Mouse (Mus musculus): ENCODE results near the gene Nipbl.
"Not testable (repeated sequence)": the region's sequence is repeated elsewhere in the genome, so short reads cannot be mapped to it uniquely, and the experiment has no call there.

Nipbl gene

GRCm38 (mm10) chr15:8443926-8444889 lies at the start of gene Nipbl:
Nipbl (minus strand) TSS chr15:8444463.
- peak; percentile 70 for DNase-seq (ENCODE audit: low spot score)

DNA sequence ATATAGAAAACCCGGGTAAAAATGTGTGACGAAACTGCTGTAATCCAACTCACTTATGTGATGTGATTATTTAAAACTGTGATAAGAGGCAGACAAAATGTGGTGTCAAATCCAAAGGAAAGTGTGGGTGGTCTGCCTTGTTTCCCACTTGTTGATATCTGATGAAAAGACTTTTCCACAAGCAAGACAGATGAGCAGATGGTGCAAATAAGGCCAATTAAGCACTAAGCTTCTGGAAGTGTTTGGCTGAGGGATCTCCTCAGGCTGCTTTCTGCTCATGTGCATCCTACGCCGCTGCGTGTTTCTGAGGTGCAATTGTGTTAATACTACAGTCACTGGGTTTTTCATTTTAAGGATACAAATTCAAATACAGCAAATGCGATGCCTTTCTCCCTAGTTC lies 41.0 kb upstream of the Nipbl start:
- DNase-seq (ENCODE audit: low spot score) = no peak

DNA sequence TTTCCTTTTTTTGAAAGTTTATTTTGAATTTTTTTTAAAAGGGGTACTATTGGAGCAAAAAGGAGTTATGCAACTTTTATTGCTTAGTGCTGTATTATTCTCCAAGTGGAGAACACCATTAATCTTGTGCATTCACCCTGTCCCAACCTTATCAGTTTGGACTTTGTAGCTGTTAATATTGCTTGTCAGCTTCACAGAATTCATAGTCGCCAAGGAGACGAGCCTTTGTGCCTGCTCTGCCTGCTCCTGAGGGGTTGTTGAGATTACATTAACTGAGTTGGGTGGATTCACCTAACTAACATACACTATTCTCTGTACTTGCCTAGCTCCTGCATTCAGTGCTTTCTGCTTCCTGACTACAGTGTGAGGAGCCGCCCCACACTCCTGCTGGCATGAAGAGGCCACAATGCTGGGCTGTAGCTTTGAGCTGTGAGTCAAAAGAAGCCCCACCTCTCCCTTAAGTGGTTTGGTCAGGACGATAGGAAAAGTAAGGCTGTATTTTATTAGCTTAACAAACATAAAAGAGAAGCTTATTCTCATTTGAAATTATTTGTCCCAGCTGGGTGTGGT lies 24.8 kb upstream of the Nipbl start:
- no peak for DNase-seq (ENCODE audit: low spot score)

DNA sequence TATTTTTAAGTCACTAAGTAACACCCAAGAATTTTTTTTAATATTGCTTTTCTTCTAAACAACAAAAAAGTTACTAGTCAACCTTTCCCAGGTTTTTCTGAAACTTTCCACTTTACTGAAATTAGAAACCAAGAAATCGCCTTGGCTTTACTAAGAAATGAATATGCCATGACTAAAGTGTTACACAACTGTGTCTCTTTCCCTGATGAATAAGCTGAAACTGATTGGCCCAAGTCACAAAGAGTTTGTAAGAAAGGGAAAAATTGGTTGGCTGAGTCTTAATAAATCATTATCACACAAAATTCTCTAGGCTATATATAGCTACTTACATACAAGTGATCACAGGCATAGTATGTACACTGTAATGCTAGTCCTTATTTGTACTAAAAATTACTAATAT lies 19.3 kb upstream of the Nipbl start:
- DNase-seq (ENCODE audit: low spot score) = no peak

GRCm38 (mm10) chr15:8462780-8463179 lies 18.5 kb upstream of the Nipbl start:
- DNase-seq (ENCODE audit: low spot score) = no peak

DNA sequence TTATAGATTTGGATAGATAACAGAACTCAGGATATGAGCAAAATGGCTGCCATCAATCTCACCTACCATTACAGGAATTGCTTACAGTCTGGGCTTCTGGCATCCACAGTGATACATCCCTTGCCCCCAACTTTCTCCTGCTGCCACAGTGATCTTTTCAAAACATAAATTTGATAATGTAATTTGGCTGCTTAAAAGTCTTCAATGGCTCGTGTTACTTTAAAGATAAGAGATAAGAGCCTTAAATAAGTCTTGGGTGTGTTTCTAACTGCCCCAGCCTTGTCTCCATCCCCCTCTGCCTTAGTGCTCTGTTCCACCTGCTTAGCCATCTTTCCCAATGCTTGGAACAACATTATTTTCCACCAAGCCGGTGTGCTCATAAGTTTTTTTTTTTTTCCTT lies 16.6 kb upstream of the Nipbl start:
- DNase-seq (ENCODE audit: low spot score) = no peak

DNA sequence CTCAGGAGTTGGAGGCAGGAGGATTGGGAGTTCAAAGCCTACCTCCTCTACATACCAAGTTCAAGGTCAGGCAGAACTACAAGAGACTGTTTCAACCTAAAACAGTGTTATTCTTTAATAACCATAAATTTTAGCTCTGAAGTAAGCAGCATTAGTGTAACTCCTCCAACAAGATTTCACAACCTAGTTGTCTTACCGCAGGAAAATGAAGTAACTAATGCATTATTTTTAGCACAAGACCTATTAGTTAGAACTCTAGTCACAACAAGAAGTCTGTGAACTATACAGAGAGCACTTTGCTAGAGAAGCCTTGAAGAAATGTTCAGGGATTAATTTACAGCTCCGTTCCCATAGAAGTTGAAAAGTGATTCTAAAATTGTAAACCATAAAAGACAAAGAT lies 15.7 kb upstream of the Nipbl start:
- DNase-seq (ENCODE audit: low spot score) = no peak

GRCm38 (mm10) chr15:8456223-8456622 lies 12.0 kb upstream of the Nipbl start:
- not testable (repeated sequence) for DNase-seq (ENCODE audit: low spot score)

- DNase-seq (ENCODE audit: low spot score) = no peak
Observed at GRCm38 (mm10) chr15:8455486-8455885, 11.2 kb upstream of the Nipbl start.

DNA sequence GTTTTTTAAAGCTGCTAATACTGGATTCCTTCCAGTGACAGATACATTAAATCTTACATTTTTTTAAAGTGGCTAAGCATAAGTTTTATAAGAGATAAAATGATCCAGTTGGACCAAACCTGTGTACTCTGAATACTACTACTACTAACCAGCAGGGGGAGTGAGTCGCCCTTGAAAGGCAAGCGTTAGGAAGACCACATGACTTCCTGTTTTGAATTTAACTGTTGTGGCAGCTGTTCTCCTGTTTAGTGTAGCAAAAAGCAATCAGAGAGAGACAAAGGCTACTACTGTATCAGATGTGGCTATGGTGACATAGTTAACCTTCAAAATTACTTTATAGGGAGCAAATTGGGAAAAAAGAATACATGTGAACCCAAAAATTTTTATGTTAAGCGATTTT lies 6.8 kb upstream of the Nipbl start:
- no peak for DNase-seq (ENCODE audit: low spot score)

- DNase-seq (ENCODE audit: low spot score) = no peak
Observed at GRCm38 (mm10) chr15:8447193-8447767, 3.0 kb upstream of the Nipbl start.

DNA sequence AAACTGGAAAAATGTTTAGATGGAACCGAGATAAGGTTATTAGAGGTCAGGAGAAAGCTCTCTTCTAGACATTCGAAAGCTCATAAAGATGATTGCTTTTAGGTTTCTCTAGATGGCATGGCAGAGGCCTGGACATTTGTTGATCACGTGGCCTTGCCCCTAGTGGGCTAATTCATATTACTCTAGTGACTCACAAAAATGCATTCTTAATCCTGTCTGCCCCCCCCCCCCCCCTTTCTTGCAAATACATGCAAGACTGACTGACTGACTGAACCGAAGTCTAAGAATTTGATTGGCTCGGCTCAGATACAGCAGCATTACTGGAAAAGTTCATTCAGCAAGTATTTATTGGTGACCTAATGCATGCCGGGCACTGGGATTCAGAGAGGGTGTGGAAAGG lies 2.2 kb upstream of the Nipbl start:
- no peak for DNase-seq (ENCODE audit: low spot score)

DNA sequence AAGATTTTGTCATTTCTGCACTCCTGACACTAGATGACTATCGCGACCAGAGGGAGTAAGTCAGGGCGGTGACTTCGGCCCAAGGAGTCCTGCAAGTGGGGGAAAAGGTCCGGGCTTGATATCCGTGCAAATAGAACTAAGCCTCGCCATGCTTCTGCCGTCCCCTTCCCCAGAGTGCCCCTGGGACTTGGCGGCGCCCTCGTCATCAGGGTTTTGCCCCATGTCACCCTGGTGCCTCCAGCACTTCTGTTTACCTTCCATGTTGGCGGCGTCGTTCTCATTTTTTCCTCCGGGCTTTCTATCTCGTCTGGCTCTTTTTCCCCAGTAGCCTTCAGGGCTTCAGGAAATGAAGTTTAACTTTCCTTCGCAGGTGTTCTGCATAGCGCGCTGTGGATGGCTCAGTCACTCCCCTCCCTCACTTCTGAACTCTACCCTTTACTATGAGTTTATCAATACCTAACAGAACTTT lies 1.7 kb upstream of the Nipbl start:
- DNase-seq (ENCODE audit: low spot score) = no peak

GRCm38 (mm10) chr15:8444890-8445597 lies 781 bp upstream of the Nipbl start:
- DNase-seq (ENCODE audit: low spot score) = peak; percentile 31

DNA sequence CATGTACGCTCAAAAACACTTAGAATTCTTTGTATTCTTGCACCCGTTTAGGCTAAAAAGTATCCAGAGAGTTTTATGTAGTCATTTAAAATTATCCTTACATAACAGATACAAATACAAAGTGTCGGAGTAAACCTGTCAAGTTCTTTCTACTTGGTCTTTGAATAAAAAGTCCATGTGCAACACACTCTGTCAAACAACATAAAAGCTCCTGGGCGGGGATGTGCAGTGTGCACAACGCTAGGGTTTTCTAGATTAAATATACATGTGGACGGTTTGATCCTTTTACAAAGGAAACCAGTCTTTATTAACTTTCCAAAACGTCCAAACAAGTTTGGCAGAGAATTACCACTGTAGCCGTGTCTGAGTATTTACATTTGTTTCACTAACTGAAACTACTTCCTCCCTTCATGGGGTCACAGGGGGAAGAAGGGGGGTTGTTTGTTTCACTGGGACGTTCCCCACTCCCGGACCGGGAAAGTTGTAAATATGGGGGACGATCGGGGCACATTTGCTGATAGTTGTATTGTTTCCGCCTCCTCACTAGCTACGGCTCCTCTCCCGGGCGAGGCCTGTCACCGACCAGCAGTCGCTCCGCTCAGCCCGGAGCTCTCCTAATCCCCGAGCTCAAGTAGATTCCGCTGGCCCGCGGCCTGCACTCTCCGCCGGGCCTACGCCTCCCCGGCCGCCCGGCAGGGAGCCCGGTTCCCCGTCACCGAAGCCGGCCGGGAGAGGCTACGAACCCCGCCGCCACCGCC lies 916 bp downstream of the Nipbl start:
- no peak for DNase-seq (ENCODE audit: low spot score)

DNA sequence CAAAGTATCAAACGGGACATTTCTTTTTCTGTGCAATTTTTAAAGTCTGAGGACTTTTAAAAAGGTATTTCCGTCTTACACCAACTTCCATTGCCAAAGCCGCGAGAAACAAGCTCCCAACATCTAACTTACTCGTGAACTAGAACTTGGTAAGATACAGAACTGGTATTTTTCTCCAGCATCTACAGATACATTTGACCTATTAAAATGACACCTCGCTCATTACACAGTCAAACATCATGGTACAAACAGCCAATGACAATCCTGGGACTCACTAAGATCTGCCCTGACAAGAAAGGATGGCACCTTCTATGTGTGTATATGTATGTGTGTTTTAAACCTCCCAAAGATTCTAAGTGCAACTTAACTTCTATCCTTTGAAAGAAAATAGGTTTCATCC lies 1.5 kb downstream of the Nipbl start:
- no peak for DNase-seq (ENCODE audit: low spot score)

DNA sequence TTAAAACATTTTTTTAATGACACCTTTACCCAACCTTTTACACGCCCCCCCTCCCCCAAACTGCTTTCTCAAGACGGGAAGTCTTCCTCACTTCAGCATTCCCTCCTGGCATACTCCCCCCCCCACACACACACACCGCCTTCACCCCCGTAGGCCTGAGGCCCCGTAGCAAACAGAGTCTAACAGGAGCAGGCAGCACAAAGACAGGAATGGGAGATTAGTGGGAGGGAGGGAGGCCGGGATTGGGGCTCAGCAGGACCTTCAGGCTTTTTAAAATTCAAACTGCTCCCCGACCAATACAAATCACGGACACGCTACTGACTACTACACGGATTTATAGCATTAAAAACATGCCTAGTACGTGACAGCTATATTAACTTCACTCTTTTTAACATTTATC lies 2.1 kb downstream of the Nipbl start:
- no peak for DNase-seq (ENCODE audit: low spot score)

- DNase-seq (ENCODE audit: low spot score) = no peak
Observed at GRCm38 (mm10) chr15:8433239-8433947, 10.9 kb downstream of the Nipbl start.

DNA sequence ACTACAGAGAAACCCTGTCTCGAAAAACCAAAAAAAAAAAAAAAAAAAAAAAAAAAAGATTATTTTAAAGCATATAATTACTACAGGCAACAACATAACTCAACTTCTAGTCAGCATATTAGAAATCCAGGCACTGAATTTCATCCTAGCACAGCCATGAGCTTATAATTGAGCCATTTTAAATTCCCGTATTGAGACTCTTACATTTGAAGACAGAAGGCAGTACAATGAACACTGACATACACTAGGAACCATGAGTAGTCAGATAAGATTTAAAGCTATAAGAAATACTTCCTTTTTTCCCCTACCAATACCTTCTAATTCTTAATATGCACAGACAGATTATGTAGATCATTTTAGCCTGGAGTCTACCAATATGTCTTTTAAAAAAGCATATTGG lies 11.7 kb downstream of the Nipbl start:
- DNase-seq (ENCODE audit: low spot score) = no peak

GRCm38 (mm10) chr15:8429502-8429901 lies 14.8 kb downstream of the Nipbl start:
- no peak for DNase-seq (ENCODE audit: low spot score)

- DNase-seq (ENCODE audit: low spot score) = no peak
Observed at GRCm38 (mm10) chr15:8420909-8421308, 23.4 kb downstream of the Nipbl start.

All from urinary bladder, postnatal 10 days (tissue).